Mouse (Mus musculus): Measurements from ENCODE around the gene Hbb-bh1.
"Not testable (repeated sequence)": the region's sequence is repeated elsewhere in the genome, so short reads cannot be mapped to it uniquely, and the experiment has no call there.

Hbb-bh1 gene

DNA sequence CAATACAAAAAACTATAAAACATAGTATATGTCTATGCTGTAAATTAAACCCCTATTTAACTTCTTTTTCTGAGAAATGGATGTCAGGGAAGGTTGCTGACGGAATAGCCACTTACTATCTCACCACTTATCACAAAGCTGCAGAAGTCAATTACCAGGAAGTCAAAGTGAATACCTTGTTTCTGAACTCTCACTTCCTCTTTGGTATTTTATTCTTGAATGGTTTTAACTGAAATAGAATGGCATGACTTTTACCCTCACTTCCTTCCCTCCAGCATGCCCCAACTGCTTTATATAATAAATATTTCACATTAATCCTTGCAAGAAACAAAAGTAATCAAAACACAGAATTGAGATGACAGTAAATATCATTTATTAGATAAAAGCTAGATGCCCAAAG, 30.8 kb downstream of the Hbb-bh1 start:
- no peak for DNase-seq (ENCODE audit: low spot score in 2 of 2)

DNA sequence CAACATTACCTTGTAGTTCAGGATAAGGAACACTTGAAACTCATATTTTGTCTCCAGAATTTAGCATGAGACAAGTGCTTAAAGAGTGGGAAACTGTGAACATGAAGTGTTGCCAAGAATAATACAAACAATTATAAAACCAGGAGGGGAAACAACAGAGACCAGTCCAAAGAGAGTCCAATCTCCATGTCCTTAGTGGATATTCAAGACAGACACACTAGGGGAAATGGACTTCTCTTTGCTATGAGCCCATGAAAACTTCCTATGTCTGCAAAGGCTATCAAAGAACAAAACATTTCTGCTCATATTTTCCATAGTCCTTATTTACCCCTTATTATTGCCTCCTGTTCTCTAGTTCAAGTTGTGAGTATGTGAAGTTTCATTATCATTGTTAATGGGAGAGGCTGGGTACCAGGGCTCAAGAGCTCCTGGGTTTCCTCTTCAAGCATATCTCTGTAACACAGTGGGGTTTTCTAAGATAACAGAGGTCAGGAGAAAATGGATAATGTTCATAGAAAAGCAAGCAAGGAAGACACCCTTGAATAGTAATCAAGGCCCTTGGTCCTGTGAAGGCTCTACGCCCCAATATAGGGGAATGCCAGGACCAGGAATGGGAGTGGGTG, 31.6 kb downstream of the Hbb-bh1 start:
- no peak for DNase-seq (ENCODE audit: low spot score in 2 of 2)

GRCm38 (mm10) chr7:103810746-103811145, 32.2 kb downstream of the Hbb-bh1 start:
- DNase-seq (ENCODE audit: low spot score in 2 of 2): no peak

DNA sequence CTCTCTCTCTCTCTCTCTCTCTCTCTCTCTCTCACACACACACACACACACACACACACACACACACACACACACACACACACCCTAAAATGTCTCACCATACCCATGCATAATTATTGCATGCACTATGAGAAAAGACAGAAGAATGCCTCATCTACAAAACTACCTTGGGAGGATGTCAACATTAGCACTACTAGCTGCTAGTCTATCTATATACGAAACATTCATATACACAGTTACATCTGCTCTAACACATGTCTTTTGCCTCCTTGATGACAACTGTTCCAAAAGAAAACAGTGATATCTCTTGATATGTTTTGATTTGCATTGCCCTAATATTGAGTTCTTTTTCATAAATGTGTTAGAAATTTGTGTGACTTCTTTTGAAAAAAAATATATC, 32.7 kb downstream of the Hbb-bh1 start:
- no peak for DNase-seq (ENCODE audit: low spot score in 2 of 2)

DNA sequence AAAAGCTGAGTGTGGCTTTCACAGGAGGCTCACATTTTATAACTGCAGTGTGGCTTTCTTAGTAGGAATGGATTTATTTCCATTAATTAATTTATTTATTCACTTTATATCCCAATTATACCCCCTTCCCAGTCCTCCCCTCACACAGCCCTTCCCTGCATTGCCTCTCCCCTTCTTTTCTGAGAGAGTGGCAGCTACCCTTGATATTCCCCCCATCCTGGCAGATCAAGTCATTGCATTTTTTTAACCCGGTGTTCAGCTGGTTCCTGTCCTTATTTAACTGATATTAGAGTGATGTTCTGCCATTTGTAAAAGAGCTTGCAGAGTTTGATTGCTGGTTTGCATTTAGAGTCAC, 33.2 kb downstream of the Hbb-bh1 start:
- no peak for DNase-seq (ENCODE audit: low spot score in 2 of 2)

- DNase-seq (ENCODE audit: low spot score in 2 of 2): no peak
These were observed 33.8 kb downstream of the Hbb-bh1 start for GRCm38 (mm10) chr7:103808971-103809800.

- DNase-seq (ENCODE audit: low spot score in 2 of 2): not testable (repeated sequence)
These were observed 34.8 kb downstream of the Hbb-bh1 start for GRCm38 (mm10) chr7:103808120-103808519.

GRCm38 (mm10) chr7:103806856-103807255, 36.1 kb downstream of the Hbb-bh1 start:
- DNase-seq (ENCODE audit: low spot score in 2 of 2): no peak

DNA sequence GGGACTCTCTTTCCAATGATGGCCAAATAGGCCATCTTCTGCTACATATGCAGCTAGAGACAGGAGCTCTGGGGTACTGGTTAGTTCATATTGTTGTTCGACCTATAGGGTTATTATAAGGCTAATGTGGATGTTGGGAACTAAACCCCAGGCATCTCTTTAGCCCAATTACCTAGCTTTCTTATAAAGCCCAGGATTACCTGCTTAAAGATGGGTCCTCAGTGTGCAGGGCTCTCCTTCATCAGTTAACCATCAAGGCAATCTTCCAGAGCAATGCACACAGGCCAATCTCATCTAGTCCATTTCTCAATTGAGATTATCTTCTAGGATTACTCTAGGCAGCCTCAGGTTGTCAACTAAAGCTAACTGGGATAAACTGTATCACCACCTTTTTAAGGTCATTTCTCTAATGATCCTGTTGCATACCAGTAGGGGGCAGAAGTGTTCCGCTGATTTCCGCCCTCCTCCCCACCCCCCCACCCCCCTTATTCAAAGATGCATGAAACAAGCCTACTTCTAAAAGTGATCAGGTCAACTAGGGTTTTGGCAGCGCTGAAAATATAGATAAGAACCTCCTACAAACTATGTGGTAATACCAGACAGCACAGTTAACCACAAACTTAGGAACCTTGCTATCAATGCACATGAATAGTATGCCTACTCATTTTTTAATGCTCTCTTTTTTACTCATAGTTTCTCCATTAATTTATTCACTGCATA, 50.1 kb downstream of the Hbb-bh1 start:
- DNase-seq (ENCODE audit: low spot score in 2 of 2): no peak

GRCm38 (mm10) chr7:103791721-103792120, 51.2 kb downstream of the Hbb-bh1 start, which contains the start of gene Olfr67:
Olfr67 (minus strand) TSS chr7:103791821.
- no peak for DNase-seq (ENCODE audit: low spot score in 2 of 2)

Measured in spleen, postnatal 14 days (tissue).